In genomic region chr7:133679961-133680360, GRCm38 (mm10) we compare ENCODE assay signal across 26 mouse cellular contexts. TPM values are rescaled to one million over a fixed set of nuclear protein-coding genes. Genes with fewer than 3 reads are reported as not detected.
"Had no signal": no experiment of that assay in that cellular context is flagged by ENCODE, and none has a peak within 500 bp of the region (broad histone marks: within the 10 kb centered on the region; RNA-seq: fewer than 3 reads in every experiment).

Mmp21 (minus strand) TSS chr7:133680061.

- H3K9me3 ChIP-seq: embryonic facial prominence, embryonic 12.5 days; embryonic facial prominence, embryonic 15.5 days; forebrain, embryonic 13.5 days; forebrain, embryonic 15.5 days had no signal

- H3K4me2 ChIP-seq: embryonic facial prominence, embryonic 12.5 days; embryonic facial prominence, embryonic 15.5 days; forebrain, embryonic 12.5 days; forebrain, embryonic 13.5 days; forebrain, embryonic 15.5 days had no signal

- H3K27me3 ChIP-seq: embryonic facial prominence, embryonic 12.5 days; embryonic facial prominence, embryonic 15.5 days; forebrain, embryonic 12.5 days; forebrain, embryonic 13.5 days; forebrain, embryonic 15.5 days had no signal

- DNase-seq: embryo, embryonic 11 days; forebrain, postnatal 0 days; gastrocnemius, adult 2 months; gastrocnemius, postnatal 10 days; gastrocnemius, postnatal 14 days; gastrocnemius, postnatal 25 days; gastrocnemius, postnatal 36 days; heart, adult 11 months; heart, adult 2 months had no signal

- H3K36me3 ChIP-seq: embryonic facial prominence, embryonic 12.5 days; embryonic facial prominence, embryonic 15.5 days; forebrain, embryonic 12.5 days had no signal

- H3K9ac ChIP-seq: embryonic facial prominence, embryonic 12.5 days; embryonic facial prominence, embryonic 15.5 days; forebrain, embryonic 12.5 days; forebrain, embryonic 13.5 days; forebrain, embryonic 15.5 days; forebrain, postnatal 0 days had no signal

- ATAC-seq: forebrain, embryonic 13.5 days; forebrain, embryonic 14.5 days; forebrain, embryonic 15.5 days; forebrain, embryonic 16.5 days; forebrain, postnatal 0 days had no signal

- H3K4me3 ChIP-seq: embryonic facial prominence, embryonic 12.5 days; embryonic facial prominence, embryonic 15.5 days; erythroblast, embryonic 14.5 days; forebrain, embryonic 10.5 days; forebrain, embryonic 12.5 days; forebrain, embryonic 13.5 days; forebrain, embryonic 15.5 days; gastrocnemius, adult 2 months; heart, adult 2 months had no signal

- H3K4me1 ChIP-seq: embryonic facial prominence, embryonic 12.5 days; embryonic facial prominence, embryonic 15.5 days; forebrain, embryonic 10.5 days; forebrain, embryonic 12.5 days; forebrain, embryonic 15.5 days had no signal

- H3K27ac ChIP-seq: embryonic facial prominence, embryonic 12.5 days; embryonic facial prominence, embryonic 15.5 days; forebrain, embryonic 10.5 days; forebrain, embryonic 12.5 days; forebrain, embryonic 13.5 days; forebrain, embryonic 15.5 days; gastrocnemius, adult 2 months; heart, adult 2 months had no signal

RNA-seq across cellular contexts. Expression of gene Mmp21, which starts in this region (rescaled TPM):
- total RNA-seq: common myeloid progenitor, adult 5-6 weeks; forebrain, postnatal 0 days; gastrocnemius, adult 18-20 months; gastrocnemius, adult 2 months; gastrocnemius, adult 8-10 months; gastrocnemius, postnatal 10 days; gastrocnemius, postnatal 14 days; gastrocnemius, postnatal 25 days; gastrocnemius, postnatal 36 days; gastrocnemius, postnatal 4 days; heart, adult 18-20 months; heart, adult 2 months; heart, adult 8-10 months had no signal
- polyA plus RNA-seq: forebrain, embryonic 10.5 days; forebrain, embryonic 11.5 days; forebrain, embryonic 12.5 days; forebrain, embryonic 14.5 days; forebrain, embryonic 15.5 days; forebrain, postnatal 0 days; gonadal fat pad, adult 2 months; heart, adult 2 months had no signal
